Mouse (Mus musculus) ES-E14 (cell line): Measurements from ENCODE around the gene Zfp213. TPM values are rescaled to one million over a fixed set of nuclear protein-coding genes. Genes with fewer than 3 reads are reported as not detected.

Source experiments
- DNase-seq: peaks from one replicate; pipeline ENCODE4 v3.0.0-alpha.2; 2013; ENCODE audit warnings: low read depth, low spot score
- H3K27ac ChIP-seq: 2 replicates; pipeline ENCODE4 v1.5.1; 2012; ENCODE audit warnings: low read depth, mild to moderate bottlenecking, low read length, moderate library complexity, mixed read lengths; ENCODE audit not compliant: poor library complexity, insufficient read depth, severe bottlenecking
- H3K36me3 ChIP-seq: 2 replicates; pipeline ENCODE4 v1.6.1; 2012; ENCODE audit warnings: mild to moderate bottlenecking, low read length, moderate library complexity, mixed read lengths; ENCODE audit not compliant: control insufficient read depth, poor library complexity, insufficient read depth, severe bottlenecking
- H3K4me1 ChIP-seq, 2 experiments: fragments of 150-350 bp in 1 of 2; sonication (generic) in 1 of 2; 2 replicates each; pipeline ENCODE4 v1.6.1; 2012; ENCODE audit warnings: low read length in 2 of 2, mild to moderate bottlenecking in 1 of 2, mixed read lengths in 1 of 2; ENCODE audit not compliant: control insufficient read depth in 2 of 2, insufficient read depth in 2 of 2, poor library complexity in 1 of 2
- H3K4me3 ChIP-seq, 2 experiments: fragments of 150-350 bp in 1 of 2; sonication (generic) in 1 of 2; 2 replicates each; pipeline ENCODE4 v1.5.1; 2012; ENCODE audit warnings: low read length in 2 of 2, low read depth in 1 of 2, mild to moderate bottlenecking in 1 of 2, mixed read lengths in 1 of 2; ENCODE audit not compliant: insufficient read depth in 1 of 2, poor library complexity in 1 of 2, severe bottlenecking in 1 of 2
- H3K9ac ChIP-seq: 2 replicates; pipeline ENCODE4 v1.6.1; 2012; ENCODE audit warnings: low read depth, mild to moderate bottlenecking, low read length, mixed read lengths; ENCODE audit not compliant: poor library complexity, insufficient read depth, severe bottlenecking
- H3K9me3 ChIP-seq: fragments of 150-350 bp; sonication (generic); 2 replicates; pipeline ENCODE4 v1.6.1; 2012; ENCODE audit warnings: low read depth, mild to moderate bottlenecking, low read length; ENCODE audit not compliant: control insufficient read depth, insufficient read depth
- CHD2 ChIP-seq: IDR thresholded peaks from 2 replicates; pipeline ENCODE4 v1.6.1; 2014; ENCODE audit warnings: mild to moderate bottlenecking, low read depth, low read length, inconsistent platforms
- HCFC1 ChIP-seq: IDR thresholded peaks from 2 replicates; pipeline ENCODE4 v1.6.1; 2012; ENCODE audit warnings: low read length, inconsistent platforms, borderline replicate concordance; ENCODE audit not compliant: insufficient read depth
- MAFK ChIP-seq: IDR thresholded peaks from 2 replicates; pipeline ENCODE4 v1.6.1; 2014; ENCODE audit warnings: mild to moderate bottlenecking, low read depth, low read length, inconsistent platforms; ENCODE audit not compliant: insufficient read depth
- ZC3H11A ChIP-seq: IDR thresholded peaks from 2 replicates; pipeline ENCODE4 v1.6.1; 2012; ENCODE audit warnings: low read depth, mild to moderate bottlenecking, inconsistent platforms, low read length, borderline replicate concordance
- ZNF384 ChIP-seq: IDR thresholded peaks from 2 replicates; pipeline ENCODE4 v1.6.1; 2012; ENCODE audit warnings: low read depth, low read length, inconsistent platforms
- in situ Hi-C, 2 experiments: fragments of 600-800 bp; cut with MboI; formaldehyde crosslinking; loops; one replicate each; pipeline ENCODE4 v1.15.1; 2025; ENCODE audit warnings: low sequenced_read_pairs in 2 of 2, inconsistent platforms in 1 of 2; ENCODE audit not compliant: unreplicated experiment in 2 of 2
- total RNA-seq: library from RNA; depleted of rRNA; stranded (reverse); fragments of 300-350 nt; gene quantifications from 2 replicates; pipeline ENCODE4 v1.2.3, GENCODE M21; 2012

Gene Zfp213
- total RNA-seq, 1 experiment, result 8.4 TPM

GRCm38 (mm10) chr17:23542835-23543234 is 21.2 kb downstream of the Zfp213 start:
- Histone ChIP-seq H3K36me3 (no peaks in the 10 kb centered on the region), H3K9ac (no peak overlapping the region), H3K27ac (no peak overlapping the region), H3K4me1 (peaks cover 4 to 14% of the 10 kb centered on the region in 2 experiments), H3K4me3 (no peak overlapping the region), H3K9me3 (no peaks in the 10 kb centered on the region)
- in situ Hi-C loops, result no loop called here
- DNase-seq, result no peak
- TF ChIP-seq HCFC1, result no peak
- TF ChIP-seq ZC3H11A, result no peak
- TF ChIP-seq MAFK, result no peak
- TF ChIP-seq ZNF384, result no peak

GRCm38 (mm10) chr17:23542004-23542720 is 21.9 kb downstream of the Zfp213 start:
- TF ChIP-seq HCFC1, result no peak
- no peak for TF ChIP-seq MAFK
- TF ChIP-seq CHD2, result no peak
- TF ChIP-seq ZC3H11A, result no peak
- no peak for TF ChIP-seq ZNF384
- Histone ChIP-seq H3K9me3 (no peaks in the 10 kb centered on the region), H3K36me3 (no peaks in the 10 kb centered on the region), H3K4me3 (peak overlapping the region; percentile 12 to 66), H3K9ac (peak overlapping the region; percentile 15; the same call in 1 of the 2 replicates), H3K4me1 (peaks cover 4 to 17% of the 10 kb centered on the region in 2 experiments), H3K27ac (peak overlapping the region; percentile 32; the same call in 1 of the 2 replicates)
- in situ Hi-C loops, result no loop called here
- DNase-seq, result no peak

- no peaks in the 10 kb centered on the region for H3K36me3 ChIP-seq
- TF ChIP-seq MAFK, result peak; percentile 91
- TF ChIP-seq ZNF384, result no peak
- peak overlapping the region; percentile 26; the same call in 1 of the 2 replicates for H3K9ac ChIP-seq
- in situ Hi-C loops, result no loop called here
- peaks cover 4 to 17% of the 10 kb centered on the region in 2 experiments for H3K4me1 ChIP-seq
- H3K4me3 ChIP-seq, result peak overlapping the region; percentile 47 to 52
- no peaks in the 10 kb centered on the region for H3K9me3 ChIP-seq
- no peak overlapping the region for H3K27ac ChIP-seq
- DNase-seq, result no peak
Observed at GRCm38 (mm10) chr17:23540605-23541475, 23.2 kb downstream of the Zfp213 start.

- peak overlapping the region; percentile 4; the same call in 1 of the 2 replicates for H3K9ac ChIP-seq
- TF ChIP-seq MAFK, result no peak
- no peak for TF ChIP-seq HCFC1
- TF ChIP-seq ZNF384, result no peak
- no peak for TF ChIP-seq ZC3H11A
- TF ChIP-seq CHD2, result no peak
- DNase-seq, result no peak
- in situ Hi-C loops, result no loop called here
- H3K27ac ChIP-seq, result no peak overlapping the region
- peaks cover 4 to 15% of the 10 kb centered on the region in 2 experiments for H3K4me1 ChIP-seq
- no peaks in the 10 kb centered on the region for H3K36me3 ChIP-seq
- H3K4me3 ChIP-seq, result peak overlapping the region; percentile 47 to 52; a peak in 3 of 4 replicates
- H3K9me3 ChIP-seq, result no peaks in the 10 kb centered on the region
Observed at GRCm38 (mm10) chr17:23540106-23540505, 23.9 kb downstream of the Zfp213 start.
